Mouse (Mus musculus) adrenal gland, adult 2 months (tissue): ENCODE data around the gene Uspl1. TPM values are rescaled to one million over a fixed set of nuclear protein-coding genes. Genes with fewer than 3 reads are reported as not detected.

Source experiments
- DNase-seq: peaks from one replicate; pipeline ENCODE4 v3.0.0; 2021
- polyA plus RNA-seq: library from polyadenylated mRNA; depleted of rRNA; stranded (reverse); fragments of >200 nt; gene quantifications from 2 replicates; pipeline ENCODE4 v1.2.3, GENCODE M21; 2012
- total RNA-seq, 2 experiments: library from RNA; stranded (reverse); gene quantifications; 2 replicates each; pipeline ENCODE4 v1.2.3; 2021

The Uspl1 gene
- total and polyA plus RNA-seq, 3 experiments, result 4.2 to 40.7 (median 28.5) TPM

DNA sequence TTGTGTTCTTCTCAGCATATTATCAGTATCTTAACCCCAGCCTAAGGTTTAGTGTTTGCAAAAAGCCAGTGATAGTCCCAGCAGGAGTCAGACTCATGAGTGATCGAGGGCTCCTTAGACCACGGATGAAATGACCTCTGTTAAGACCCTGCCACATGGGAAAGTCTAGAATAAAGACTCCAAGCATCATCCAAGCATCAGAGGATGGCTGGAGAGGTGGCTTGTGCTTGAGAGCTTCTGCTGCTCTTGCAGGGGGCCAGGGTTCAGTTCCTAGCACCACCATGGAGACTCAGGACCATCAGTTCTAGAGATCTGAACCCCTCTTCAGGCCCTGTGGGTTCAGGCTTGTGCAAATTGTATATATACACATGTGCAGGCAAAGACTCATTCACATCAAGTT is 16.1 kb upstream of the Uspl1 start:
- no peak for DNase-seq

DNA sequence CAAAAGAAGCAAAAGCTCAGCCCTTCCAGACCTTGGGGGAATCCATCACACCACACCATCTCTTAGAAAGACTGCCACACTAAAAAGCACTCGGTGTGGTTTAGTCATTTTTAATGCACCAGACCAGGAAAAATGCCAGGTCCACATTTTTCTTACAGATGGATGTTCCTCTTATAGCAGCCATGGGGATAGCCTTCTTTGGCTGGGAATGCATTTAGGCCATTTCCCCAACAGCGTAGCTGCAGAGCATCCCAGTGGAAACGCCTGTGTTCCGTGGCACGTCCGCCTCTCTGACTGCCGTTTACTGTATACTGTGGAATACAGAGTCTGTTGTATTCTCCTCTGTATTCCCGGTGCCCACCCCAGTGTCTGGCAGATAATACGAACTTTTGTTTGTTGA is 15.3 kb upstream of the Uspl1 start:
- no peak for DNase-seq

DNA sequence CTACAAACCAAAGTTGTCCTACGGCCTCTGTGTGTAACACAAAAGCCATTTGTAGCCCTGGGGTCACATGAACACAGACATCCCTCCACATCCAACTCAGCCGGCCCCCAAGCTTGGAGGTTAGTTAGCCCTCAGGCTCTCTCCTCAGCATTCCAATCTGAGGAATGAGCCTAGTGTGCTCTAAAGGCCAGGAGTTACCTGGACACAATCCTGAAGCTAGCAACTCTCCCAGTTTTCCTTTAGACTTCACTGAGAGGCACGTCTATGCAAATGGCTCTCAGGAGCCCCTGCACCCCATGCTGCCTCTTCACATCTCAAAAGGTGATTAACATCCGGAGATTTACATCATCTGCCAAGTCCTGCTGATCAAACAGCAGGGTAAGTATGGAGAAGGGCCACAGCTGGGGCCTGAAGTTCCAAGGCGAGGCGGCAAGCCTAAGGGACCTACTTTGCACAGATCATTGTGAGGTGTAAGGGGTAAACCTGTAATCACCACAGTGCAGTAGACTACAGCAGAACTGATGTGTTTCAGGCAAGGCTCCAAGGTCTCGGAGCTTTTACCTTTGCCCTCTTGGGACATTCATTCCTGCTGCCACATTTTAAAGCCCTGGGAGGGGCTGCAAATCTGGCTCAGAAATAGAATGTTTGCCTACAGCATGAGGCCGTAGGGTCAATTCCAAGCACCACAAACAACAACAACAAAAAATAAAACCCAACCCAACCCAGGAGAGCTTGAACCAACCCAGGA is 13.1 kb upstream of the Uspl1 start:
- no peak for DNase-seq

DNA sequence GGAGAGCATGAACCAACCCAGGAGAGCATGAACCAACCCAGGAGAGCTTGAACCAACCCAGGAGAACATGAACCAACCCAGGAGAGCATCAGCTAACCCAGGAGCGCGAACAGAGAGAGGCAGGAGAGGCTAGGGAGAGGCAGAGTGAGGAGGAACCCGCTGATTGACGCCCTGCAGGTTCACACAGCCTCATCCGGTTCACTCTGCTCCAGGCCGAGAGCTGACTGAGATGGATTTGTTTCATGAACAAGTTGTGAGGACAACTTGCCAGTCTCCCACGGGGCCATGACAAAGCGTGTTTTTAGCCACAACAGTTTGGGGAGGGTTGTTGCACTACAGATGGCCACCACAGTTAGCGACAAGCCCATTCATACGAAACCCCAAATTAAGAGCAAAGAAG is 11.9 kb upstream of the Uspl1 start:
- no peak for DNase-seq

DNA sequence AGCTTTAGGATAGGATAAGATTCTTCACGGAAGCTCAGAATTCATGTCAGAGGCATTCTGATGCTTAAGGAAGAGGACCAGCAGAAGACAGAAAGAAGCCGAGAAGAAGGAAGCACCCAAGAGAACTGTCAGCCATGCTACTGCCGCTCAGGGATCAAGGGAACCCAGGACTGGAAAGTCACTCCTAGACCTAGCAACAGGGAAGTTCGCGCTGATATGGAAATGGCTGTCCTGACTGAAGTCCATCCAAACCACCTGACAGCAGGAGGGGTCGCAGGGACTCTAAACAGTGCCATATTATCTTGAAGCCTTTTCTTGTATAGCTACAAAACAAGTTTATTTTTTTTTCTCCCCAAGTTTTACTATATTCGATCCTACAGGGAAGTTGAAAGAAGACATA is 9.6 kb upstream of the Uspl1 start:
- no peak for DNase-seq

DNA sequence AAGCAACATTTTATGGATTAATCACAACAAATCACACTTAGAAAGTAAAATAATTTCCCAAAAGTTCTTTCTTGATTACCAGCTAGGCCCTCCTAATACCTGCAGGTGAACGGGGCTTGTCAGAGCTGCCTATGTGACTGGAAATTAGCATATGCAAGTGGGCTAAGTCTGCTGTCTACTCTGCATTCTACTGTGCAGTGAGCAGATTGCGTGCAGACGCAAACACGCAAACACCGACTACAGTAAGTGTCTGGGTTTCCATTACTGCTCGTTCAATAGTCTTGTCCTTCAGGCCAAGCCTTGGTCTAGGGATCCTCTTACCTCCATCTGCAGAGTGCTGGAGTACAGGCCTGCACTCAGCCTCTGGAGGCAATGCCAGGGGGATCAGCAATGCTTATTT is 8.4 kb upstream of the Uspl1 start:
- DNase-seq, result no peak

DNA sequence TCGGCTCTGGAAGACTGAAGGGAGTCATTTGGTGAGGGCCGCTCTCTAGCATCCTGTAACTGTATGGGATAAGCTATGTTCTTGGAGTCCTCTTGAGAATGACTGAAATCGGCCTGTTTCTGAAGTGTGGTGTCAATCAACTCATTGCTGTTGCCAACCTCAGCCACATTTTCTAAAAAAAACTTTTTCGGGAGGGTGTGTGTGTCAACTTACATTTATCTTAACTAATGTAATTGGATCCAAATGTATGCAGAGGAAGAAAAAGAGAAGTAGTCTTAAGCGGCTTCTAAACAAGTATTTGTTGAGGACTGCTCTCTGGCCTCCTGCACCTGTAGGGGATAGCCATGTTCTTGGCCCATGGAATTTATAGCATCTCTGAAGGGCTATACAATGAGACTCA is 6.1 kb upstream of the Uspl1 start:
- DNase-seq, result no peak

DNA sequence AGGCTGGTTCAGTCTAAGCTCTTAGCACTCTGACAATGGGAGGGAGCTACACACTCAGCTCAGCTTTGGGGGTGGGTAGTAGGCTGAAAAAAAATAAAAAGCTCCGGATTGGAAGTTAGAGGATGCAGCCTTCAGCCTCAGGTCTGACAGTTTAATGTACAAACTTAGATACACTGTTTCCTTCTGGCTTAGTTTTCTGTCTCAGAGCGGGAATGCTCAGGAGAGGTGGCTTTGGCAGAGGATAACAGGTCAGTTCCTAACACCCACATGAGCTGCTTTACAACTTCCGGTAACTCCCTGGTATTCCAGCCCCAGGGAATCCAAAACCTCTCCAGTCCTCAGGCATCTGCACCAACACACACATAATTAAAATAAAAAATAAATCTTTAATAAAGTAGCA is 4.3 kb upstream of the Uspl1 start:
- DNase-seq, result no peak

DNA sequence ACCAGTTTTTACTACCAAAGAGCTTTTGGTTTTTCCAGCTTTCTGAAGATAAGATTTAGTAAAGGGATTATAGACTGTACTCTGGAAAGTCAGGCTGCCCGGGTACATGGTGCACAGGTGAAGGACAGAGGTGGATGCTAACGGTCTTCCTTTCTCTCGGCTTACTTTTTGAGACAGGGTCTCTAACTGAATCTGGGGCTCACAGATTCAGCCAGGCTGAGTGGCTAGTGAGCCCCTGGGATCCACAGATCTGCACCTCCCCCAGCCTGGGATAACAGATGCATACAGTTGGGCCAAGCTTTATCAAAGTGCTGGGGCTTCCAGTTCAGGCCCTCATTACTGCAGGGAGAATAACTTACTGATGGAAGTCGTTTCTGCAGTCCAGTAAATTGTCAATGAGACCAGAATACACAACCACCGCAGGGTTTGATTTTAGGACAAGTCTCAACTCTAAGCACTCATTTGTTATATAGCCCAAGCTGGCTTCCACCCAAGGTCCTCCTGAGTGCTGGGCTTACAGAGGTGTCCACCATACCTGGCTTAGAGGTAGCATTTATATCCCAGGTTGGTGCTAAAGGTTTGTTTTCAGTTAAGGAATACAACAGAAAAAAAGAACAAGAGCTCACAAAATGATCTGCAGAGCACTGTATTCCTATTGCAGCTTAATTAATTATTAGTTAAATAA is 1.8 kb upstream of the Uspl1 start:
- DNase-seq, result no peak

DNA sequence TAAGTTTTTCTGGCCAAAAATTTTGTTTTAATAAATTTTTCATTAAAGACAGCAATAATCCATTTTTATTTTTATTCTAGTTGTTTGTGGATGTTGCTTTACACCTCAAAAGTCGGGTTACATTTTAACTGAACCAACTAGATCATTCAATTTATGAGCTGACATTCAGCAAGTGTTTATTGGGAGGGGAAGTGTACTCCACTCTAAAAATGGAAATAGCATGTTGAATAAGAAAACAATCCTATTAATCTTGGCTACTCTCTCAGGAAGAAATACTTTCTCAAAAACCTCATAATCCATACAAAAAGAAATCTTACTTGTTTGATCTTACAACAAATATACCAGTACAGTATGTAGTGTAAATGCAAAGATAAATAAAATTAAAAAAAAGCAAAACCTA is 1.0 kb upstream of the Uspl1 start:
- no peak for DNase-seq

DNA sequence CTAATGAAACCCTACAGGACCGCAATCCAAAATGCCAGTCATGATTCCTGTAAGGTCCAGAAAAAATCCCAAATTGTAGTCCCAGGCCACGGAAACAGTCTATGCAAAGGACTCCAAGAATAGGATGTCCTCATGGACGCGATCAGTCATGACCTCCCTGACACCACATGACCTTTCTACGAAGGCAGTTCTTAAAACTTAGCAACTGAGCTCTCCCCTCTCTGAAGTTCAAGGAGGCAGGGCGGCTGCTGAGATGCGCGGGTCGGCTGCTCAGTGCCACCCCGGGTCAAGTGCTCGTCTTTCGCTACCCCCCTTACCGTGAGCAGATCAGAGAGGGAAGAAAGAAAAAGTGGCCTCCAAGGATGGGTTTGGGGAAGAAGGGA is 438 bp upstream of the Uspl1 start:
- no peak for DNase-seq

DNA sequence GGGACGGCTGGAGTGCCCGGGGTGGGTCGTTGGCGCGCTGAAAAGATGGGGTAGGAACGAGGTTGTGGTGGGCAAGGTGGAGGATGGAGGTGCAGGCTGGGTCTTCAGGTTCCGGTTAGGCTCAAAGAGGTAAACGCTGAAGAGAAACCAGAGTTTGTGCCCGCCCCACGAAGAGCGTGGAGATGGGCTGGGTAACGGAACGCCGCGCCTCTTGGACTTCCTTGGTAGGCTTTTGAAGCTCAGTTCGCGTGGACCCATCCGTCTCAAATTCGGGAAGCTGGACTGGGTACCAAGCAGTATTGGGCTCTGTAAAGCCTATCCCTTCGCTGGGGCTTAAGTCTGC is 665 bp downstream of the Uspl1 start:
- peak; percentile 62 for DNase-seq

DNA sequence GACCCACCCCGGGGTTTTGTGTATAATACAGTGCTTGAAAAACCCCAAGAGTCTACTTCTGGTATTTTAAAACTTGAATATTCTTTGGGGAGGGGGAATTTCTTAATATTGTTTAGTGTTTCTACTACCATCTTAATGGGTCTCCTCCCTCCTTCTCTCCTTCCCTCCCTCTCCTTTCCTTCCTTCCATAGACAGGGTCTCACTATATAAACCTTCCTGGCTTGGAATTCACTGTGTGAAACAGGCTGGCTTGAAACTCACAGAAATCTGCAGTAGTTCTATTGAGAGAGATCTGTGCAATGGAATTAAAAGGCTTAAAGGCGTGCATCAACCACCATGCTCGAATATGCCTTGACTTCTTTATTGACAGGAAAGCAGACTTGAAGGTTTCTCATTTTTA is 1.7 kb downstream of the Uspl1 start:
- no peak for DNase-seq

DNA sequence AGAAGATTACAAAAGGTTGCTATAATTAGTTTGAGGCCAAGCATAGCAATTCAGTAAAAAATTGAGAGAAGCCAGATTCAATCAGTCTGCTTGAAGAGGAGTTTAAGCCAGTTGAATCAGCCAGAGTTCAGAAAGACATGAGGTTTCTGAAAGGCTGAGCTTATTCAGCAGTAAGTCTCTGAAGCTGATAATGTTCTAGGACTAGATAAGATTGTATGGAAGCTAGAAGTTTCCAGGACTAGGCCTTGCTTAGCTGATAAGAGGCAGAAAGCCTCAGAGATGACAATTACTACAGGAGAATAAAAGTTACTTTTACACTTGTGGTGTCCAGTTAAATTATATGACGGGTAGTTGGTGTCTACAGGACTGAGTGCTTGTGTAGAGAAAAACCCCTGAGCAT is 6.0 kb downstream of the Uspl1 start:
- no peak for DNase-seq

DNA sequence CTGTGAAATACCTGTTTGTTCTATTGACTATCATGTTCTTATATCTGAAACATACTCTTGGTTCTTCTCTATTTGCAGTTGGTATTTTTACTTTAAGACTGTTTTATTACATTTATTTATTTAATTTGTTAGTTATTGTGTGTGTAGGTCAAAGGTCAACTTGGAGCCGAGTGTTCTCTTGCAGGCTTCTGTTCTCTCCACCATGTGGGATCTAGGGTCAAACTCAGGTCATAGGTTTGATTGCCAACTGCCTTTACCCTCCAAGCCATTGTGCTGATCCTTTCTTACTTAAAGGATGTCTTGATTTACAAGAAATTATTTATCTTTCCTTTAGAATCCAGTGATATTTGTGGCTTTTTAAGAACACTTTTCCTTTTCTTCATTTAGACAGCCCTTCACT is 12.5 kb downstream of the Uspl1 start:
- no peak for DNase-seq

DNA sequence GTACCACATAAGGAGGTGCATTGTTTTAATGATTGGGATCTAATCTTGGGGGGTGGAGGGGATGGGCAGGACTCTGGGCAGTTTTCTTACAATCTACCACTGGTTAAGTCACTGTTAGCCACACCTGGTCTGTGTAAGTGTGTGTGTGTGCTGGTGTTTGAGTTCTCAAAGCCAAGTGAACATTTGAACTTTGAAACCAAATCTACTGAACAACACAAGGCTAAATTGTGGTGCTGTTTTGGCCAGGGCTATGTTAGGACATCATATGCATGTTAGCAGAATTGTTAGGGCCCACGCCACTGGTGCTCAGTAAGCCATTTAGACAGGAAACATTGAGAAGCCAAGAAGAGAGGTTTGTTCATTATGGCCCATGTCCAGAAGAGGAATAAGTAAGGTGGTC is 14.6 kb downstream of the Uspl1 start:
- no peak for DNase-seq

DNA sequence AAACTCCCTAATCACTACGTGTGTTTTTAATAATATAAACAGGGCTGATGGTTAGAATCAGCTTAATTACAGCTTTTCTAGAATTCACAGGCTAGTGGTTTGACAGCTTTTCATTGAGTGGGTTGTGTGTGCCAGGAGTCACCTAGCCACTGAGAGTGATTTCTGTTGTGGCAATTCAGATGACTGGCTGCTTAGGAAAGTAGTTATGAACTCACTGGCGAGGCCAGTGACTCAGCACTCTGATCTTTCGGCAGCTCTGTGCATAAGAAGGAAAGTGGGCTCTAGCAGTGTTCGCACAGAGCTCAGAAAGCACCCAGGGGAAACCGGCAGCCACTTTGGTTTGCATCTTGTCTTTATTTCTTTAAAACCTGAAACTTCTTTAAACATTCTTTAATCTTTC is 18.8 kb downstream of the Uspl1 start:
- DNase-seq, result peak; percentile 76

DNA sequence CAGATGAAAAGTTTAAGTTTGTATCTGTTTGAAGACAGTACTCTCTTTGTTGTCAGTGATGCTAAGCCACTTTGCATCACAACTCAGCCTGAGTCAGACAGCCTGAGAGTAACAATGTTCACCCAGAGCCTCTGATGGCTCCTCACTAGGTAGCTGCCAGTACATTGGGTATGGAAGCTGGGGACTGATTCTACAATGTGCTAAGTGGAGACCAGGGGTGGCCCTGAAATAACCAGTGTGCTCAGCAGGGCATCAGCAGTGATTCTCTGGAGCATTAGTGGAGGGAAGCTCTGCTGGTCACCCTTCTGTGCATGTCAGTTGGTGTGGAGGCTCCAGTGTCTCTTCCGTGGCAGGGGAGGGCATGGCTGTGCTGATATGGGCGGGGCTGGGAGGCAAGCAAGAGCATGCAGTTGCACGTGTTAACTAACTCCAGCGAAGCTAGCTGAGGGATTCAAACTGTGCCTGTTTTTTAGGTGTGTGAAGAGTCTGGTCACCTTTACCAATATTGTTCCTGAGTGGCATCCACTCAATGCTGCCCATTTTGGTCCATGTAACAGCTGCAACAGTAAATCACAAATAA is 19.7 kb downstream of the Uspl1 start:
- DNase-seq, result no peak

DNA sequence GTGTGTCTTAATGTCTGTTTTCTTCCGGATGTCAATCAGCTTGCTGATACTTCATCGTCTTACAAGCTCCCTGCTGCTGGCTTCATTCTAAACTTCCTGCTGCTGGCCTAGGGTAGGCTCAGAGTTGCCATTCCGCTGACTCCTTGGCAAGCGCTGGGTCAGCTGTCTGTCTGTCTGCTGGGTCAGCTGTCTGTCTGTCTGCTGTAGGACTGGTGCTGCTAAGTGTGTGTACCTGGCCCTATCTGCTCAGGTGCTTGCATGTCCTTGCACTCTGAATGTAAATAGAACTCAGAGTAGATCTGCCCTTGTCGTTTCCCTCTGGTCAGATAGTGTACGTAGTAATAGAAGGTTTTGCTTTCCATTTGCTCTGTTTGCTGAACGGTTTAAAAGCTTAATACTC is 20.7 kb downstream of the Uspl1 start:
- no peak for DNase-seq

DNA sequence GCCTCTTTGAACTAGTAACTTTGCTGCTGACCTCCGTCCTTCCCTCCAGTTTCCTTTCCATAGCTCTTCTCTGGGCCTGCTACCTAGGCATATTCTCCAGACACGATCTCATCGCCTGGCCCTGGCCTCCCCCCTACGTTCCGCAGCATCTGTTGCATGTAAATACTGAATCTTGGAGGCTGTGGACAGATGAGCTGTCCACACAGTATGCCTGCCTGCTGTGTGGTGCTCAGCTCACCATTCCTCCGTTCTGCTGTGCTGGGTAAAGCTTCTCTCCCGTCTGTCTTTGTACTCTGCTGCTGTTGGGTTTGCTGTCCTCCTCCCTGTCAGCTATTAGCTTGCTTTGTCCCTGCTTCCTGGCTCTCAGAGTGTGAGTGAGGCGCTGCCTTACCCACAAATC is 21.1 kb downstream of the Uspl1 start:
- DNase-seq, result no peak

DNA sequence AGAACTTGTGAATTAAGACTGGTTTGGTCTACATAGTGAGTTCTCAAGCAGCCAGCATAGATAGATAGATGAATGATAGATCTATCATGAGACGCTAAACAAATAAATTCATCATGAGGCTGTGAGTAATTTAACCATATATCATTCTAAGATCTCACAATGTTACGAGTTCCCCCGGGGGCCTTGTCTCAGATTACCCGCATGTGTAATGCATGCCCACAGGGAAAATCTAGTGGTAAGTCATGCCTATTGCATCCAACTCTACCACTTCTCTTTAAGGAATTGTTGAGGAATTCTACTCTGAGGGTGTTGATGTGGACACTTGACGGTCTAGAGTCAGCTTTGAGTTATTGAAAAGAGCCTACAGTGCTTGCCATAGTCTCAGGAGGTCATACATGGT is 22.1 kb downstream of the Uspl1 start:
- DNase-seq, result no peak

DNA sequence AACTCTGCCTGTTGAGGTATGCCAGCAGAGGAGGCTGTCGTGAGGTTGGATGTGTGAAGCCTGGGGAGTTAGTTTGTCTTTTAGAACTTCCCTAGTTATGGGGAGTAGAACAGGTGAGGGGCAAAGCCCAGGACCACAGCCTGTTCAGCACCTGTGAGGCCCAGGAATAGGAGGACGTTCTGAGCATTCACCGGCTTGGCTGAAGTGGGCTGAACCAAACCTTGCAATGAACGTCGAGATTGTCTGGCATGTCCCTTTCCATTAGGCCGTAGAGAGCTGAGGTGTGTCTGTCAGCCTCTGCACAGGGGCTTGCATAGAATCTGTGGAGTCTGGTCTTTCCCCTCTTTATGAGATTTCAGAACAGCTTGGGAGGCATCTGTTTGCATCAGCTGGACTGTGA is 23.5 kb downstream of the Uspl1 start:
- no peak for DNase-seq

DNA sequence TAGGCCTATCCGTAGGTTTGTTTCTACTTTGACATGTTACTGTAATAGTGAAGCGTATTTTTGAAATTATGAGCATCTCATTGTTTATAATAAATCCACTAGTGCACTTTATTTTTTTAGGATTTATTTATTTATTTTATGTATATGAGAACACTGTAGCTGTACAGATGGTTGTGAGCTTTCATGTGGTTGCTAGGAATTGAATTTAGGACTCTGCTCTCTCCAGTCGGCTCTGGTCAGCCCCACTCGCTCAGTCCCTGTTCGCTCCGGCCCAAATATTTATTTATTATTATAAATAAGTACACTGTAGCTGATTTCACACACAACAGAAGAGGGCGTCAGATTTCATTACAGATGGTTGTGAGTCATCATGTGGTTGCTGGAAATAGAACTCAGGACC is 24.6 kb downstream of the Uspl1 start:
- DNase-seq, result no peak

DNA sequence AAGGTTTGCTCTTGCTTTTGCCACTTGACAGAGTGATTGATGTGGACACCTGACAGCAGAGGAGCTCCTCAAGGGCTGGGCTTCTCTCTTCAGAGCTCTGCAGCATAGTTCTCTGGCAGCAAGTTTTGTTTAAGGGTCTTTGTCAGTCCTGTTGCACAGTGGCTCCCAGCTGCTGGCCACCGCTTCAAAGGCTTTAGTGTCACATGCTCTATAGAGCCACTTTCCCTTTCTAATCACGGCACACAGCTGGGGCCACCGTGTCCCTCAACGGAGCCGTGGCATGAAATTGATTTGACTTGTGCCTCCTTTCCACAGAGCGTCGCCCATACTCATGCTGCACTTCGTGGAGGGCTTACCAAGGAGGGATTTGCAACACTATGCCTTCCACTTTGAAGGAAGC is 25.2 kb downstream of the Uspl1 start:
- DNase-seq, result no peak
